Mouse (Mus musculus) bone marrow macrophage, adult 2 months (primary cell): ENCODE results near the gene Mad1l1. TPM values are rescaled to one million over a fixed set of nuclear protein-coding genes. Genes with fewer than 3 reads are reported as not detected.

Experiments
- H3K27ac ChIP-seq: 2 replicates; pipeline ENCODE4 v1.5.1; 2012; ENCODE audit warnings: low read depth, low read length; ENCODE audit not compliant: insufficient read depth
- H3K4me1 ChIP-seq: 2 replicates; pipeline ENCODE4 v1.6.1; 2012; ENCODE audit warnings: low read length; ENCODE audit not compliant: control insufficient read depth, insufficient read depth
- H3K4me3 ChIP-seq: 2 replicates; pipeline ENCODE4 v1.5.1; 2012; ENCODE audit warnings: mild to moderate bottlenecking, low read length, moderate library complexity; ENCODE audit not compliant: insufficient read depth
- CTCF ChIP-seq: IDR thresholded peaks from 2 replicates; pipeline ENCODE4 v1.5.1; 2012; ENCODE audit warnings: low read depth, mild to moderate bottlenecking, low read length, moderate library complexity
- POLR2A ChIP-seq: IDR thresholded peaks from 2 replicates; pipeline ENCODE4 v1.6.1; 2012; ENCODE audit warnings: mild to moderate bottlenecking, low read depth, low read length, borderline replicate concordance
- polyA plus RNA-seq: library from polyadenylated mRNA; stranded (reverse); fragments of >200 nt; gene quantifications from 2 replicates; pipeline ENCODE4 v1.2.4, GENCODE M21; 2012; ENCODE audit not compliant: missing spikeins, insufficient read depth, insufficient read length

Gene Mad1l1
- polyA plus RNA-seq, 1 experiment, result 16.5 TPM

GRCm38 (mm10) chr5:140191539-140191938 is 129.8 kb downstream of the Mad1l1 start:
- TF ChIP-seq CTCF (no peak), POLR2A (no peak)
- H3K4me1 ChIP-seq, result peaks cover 24% of the 10 kb centered on the region
- no peak overlapping the region for H3K4me3 ChIP-seq
- no peak overlapping the region for H3K27ac ChIP-seq

GRCm38 (mm10) chr5:140186351-140186750 is 135.0 kb downstream of the Mad1l1 start:
- Histone ChIP-seq H3K4me3 (no peak overlapping the region), H3K4me1 (peaks cover 12% of the 10 kb centered on the region), H3K27ac (peak overlapping the region; percentile 43)
- TF ChIP-seq CTCF, result no peak
- no peak for TF ChIP-seq POLR2A

- TF ChIP-seq POLR2A (no peak), CTCF (no peak)
- Histone ChIP-seq H3K4me3 (no peak overlapping the region), H3K27ac (peak overlapping the region; percentile 43), H3K4me1 (peaks cover 12% of the 10 kb centered on the region)
Measured at GRCm38 (mm10) chr5:140185757-140186156, 135.6 kb downstream of the Mad1l1 start.

GRCm38 (mm10) chr5:140183387-140183786 is 138.0 kb downstream of the Mad1l1 start:
- Histone ChIP-seq H3K4me1 (peaks cover 12% of the 10 kb centered on the region), H3K27ac (no peak overlapping the region), H3K4me3 (no peak overlapping the region)
- no peak for TF ChIP-seq CTCF
- no peak for TF ChIP-seq POLR2A

GRCm38 (mm10) chr5:140182351-140182750 is 139.0 kb downstream of the Mad1l1 start:
- no peak overlapping the region for H3K4me3 ChIP-seq
- H3K27ac ChIP-seq, result no peak overlapping the region
- TF ChIP-seq CTCF (no peak), POLR2A (no peak)
- H3K4me1 ChIP-seq, result peaks cover 12% of the 10 kb centered on the region

- Histone ChIP-seq H3K4me3 (no peak overlapping the region), H3K4me1 (peaks cover under 1% of the 10 kb centered on the region), H3K27ac (no peak overlapping the region)
- no peak for TF ChIP-seq CTCF
Measured at GRCm38 (mm10) chr5:140180016-140180415, 141.3 kb downstream of the Mad1l1 start.

GRCm38 (mm10) chr5:140178058-140178690 is 143.2 kb downstream of the Mad1l1 start:
- no peak for TF ChIP-seq POLR2A
- no peak for TF ChIP-seq CTCF
- no peak overlapping the region for H3K27ac ChIP-seq
- H3K4me3 ChIP-seq, result no peak overlapping the region
- H3K4me1 ChIP-seq, result peaks cover 7% of the 10 kb centered on the region

GRCm38 (mm10) chr5:140177582-140177981 is 143.8 kb downstream of the Mad1l1 start:
- H3K27ac ChIP-seq, result no peak overlapping the region
- no peak overlapping the region for H3K4me3 ChIP-seq
- peaks cover 8% of the 10 kb centered on the region for H3K4me1 ChIP-seq
- TF ChIP-seq CTCF, result no peak
- TF ChIP-seq POLR2A, result no peak

GRCm38 (mm10) chr5:140176370-140176769 is 145.0 kb downstream of the Mad1l1 start:
- Histone ChIP-seq H3K4me1 (peaks cover 8% of the 10 kb centered on the region), H3K4me3 (no peak overlapping the region), H3K27ac (no peak overlapping the region)
- TF ChIP-seq CTCF, result no peak
- no peak for TF ChIP-seq POLR2A

- TF ChIP-seq CTCF (no peak), POLR2A (no peak)
- no peak overlapping the region for H3K4me3 ChIP-seq
- H3K27ac ChIP-seq, result no peak overlapping the region
- peaks cover 8% of the 10 kb centered on the region for H3K4me1 ChIP-seq
Measured at GRCm38 (mm10) chr5:140174814-140175490, 146.4 kb downstream of the Mad1l1 start.
